Mouse (Mus musculus) left cerebral cortex, postnatal 36 days (tissue): Measurements from ENCODE around the gene Vmn1r232. TPM values are rescaled to one million over a fixed set of nuclear protein-coding genes. Genes with fewer than 3 reads are reported as not detected.

Experiments
- DNase-seq, 2 experiments: peaks; one replicate each; pipeline ENCODE4 v3.0.0; 2021 to 2022; ENCODE audit warnings: low spot score in 2 of 2, mixed read lengths in 1 of 2
- intact Hi-C: fragments of 180-260 bp; cut with DNase I; formaldehyde crosslinking; loops from one replicate; pipeline ENCODE4 v1.15.1; 2025
- total RNA-seq, 2 experiments: library from RNA; stranded (reverse); gene quantifications; 2 replicates each; pipeline ENCODE4 v1.2.3; 2021

The Vmn1r232 gene
- total RNA-seq = not detected

- intact Hi-C loops = no loop called here
- DNase-seq = no peak
Observed at GRCm38 (mm10) chr17:20919614-20920013, at the start of gene Vmn1r232. Gene Vmn1r232, minus strand, starts transcription at chr17:20919714.

- intact Hi-C loops = no loop called here
- DNase-seq = no peak
Observed at GRCm38 (mm10) chr17:20966681-20967080, 47.2 kb upstream of the Vmn1r232 start.

- intact Hi-C loops = no loop called here
Observed at GRCm38 (mm10) chr17:20965421-20965820, 45.9 kb upstream of the Vmn1r232 start.

DNA sequence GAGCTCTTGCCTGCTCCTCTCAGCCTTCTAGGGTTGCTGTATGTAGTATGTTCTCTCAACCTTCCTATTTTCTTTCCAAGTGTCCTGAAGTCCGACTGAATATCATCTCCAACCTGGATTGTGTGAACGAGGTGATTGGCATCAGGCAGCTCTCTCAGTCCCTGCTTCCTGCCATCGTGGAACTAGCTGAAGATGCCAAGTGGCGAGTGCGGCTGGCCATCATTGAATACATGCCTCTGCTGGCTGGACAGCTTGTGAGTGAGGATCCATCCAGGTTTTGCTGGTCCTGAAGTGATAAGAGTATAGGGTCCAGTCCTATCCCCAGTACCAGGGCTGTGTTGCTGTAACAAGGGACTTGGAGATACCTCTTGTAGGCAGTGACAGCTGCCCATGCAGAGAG is 40.9 kb upstream of the Vmn1r232 start:
- intact Hi-C loops = no loop called here
- no peak for DNase-seq

More at GRCm38 (mm10) chr17:20965421-20965820, 45.9 kb upstream of the Vmn1r232 start:
- DNase-seq = no peak

DNA sequence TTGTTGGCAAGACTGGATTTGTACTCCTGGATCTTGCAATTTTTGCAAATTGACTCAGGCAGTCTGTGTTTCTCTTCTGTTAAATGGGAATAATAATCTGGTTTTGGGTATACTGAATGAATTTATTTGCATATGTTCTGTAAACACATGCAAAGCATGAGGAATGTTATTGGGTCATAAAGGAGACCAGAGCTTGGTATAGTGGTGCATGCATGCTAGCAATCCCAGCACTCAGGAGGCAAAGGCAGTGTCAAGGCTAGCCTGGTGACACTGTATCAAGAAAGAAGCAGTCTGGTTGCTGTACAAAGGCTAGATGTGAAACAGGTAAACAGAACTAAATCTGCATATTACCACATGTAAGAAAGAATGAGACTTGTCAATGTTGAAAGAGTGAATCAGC is 27.1 kb upstream of the Vmn1r232 start:
- intact Hi-C loops = loop anchor here (10.0 kb wide), 1 partner anchor 588 kb away; the partner anchor contains the start of gene Zfp52
- DNase-seq = no peak

- intact Hi-C loops = loop anchor here (10.0 kb wide), 1 partner anchor 589 kb away; the partner anchor contains the start of gene Zfp52
- no peak for DNase-seq
Observed at GRCm38 (mm10) chr17:20946026-20946565, 26.6 kb upstream of the Vmn1r232 start.

- intact Hi-C loops = loop anchor here (2.0 to 10.0 kb wide), 3 partner anchors 64 to 590 kb away; partner anchors contain the start of genes Zfp160, Zfp51 and Zfp52
Observed at GRCm38 (mm10) chr17:20944985-20945891, 25.7 kb upstream of the Vmn1r232 start, which contains the start of gene Ppp2r1a. Gene Ppp2r1a, plus strand, starts transcription at chr17:20945311.

GRCm38 (mm10) chr17:20944226-20944625 is 24.7 kb upstream of the Vmn1r232 start:
- intact Hi-C loops = loop anchor here (2.0 to 10.0 kb wide), 3 partner anchors 65 to 591 kb away; partner anchors contain the start of genes Zfp160, Zfp51 and Zfp52
- DNase-seq = no peak

More at GRCm38 (mm10) chr17:20944985-20945891, 25.7 kb upstream of the Vmn1r232 start, which contains the start of gene Ppp2r1a:
- DNase-seq = peak; percentile 99

GRCm38 (mm10) chr17:20904991-20905390 is 14.5 kb downstream of the Vmn1r232 start, which contains the start of gene Vmn1r231:
Gene Vmn1r231, minus strand, starts transcription at chr17:20905091.
- intact Hi-C loops = no loop called here
- no peak for DNase-seq

Other genes starting within 250 kb of the Vmn1r232 start
- not detected for gene Vmn1r226, start 236.9 kb downstream of the Vmn1r232 start, total RNA-seq
- not detected for gene Vmn1r227, start 189.9 kb downstream of the Vmn1r232 start, total RNA-seq
- not detected for gene Vmn1r228, start 133.6 kb downstream of the Vmn1r232 start, total RNA-seq
- under 1 TPM in 1 of 2 experiments, not detected in 1; 0.14 TPM for gene Vmn1r229, start 108.2 kb downstream of the Vmn1r232 start, total RNA-seq
- not detected for gene Vmn1r230, start 79.3 kb downstream of the Vmn1r232 start, total RNA-seq
- gene Vmn1r231, start 14.6 kb downstream of the Vmn1r232 start, total RNA-seq = not detected
- 100 to 1,000 TPM; 535 to 639 TPM for gene Ppp2r1a, start 25.6 kb upstream of the Vmn1r232 start, total RNA-seq
- not detected for gene Vmn1r233, start 76.8 kb upstream of the Vmn1r232 start, total RNA-seq
- gene Zfp160, start 89.2 kb upstream of the Vmn1r232 start, total RNA-seq = 10 to 100 TPM; 15.7 to 22.4 TPM